Mouse (Mus musculus): Measurements from ENCODE around the gene Smim26.

Smim26 gene

GRCm38 (mm10) chr2:144635644-144636320, 41.9 kb downstream of the Smim26 start:
- DNase-seq (ENCODE audit: low read depth, low spot score), result peak; percentile 62

GRCm38 (mm10) chr2:144637204-144637603, 43.4 kb downstream of the Smim26 start:
- no peak for DNase-seq (ENCODE audit: low read depth, low spot score)

GRCm38 (mm10) chr2:144637671-144638395, 44.0 kb downstream of the Smim26 start:
- no peak for DNase-seq (ENCODE audit: low read depth, low spot score)

GRCm38 (mm10) chr2:144638719-144639118, 44.9 kb downstream of the Smim26 start:
- DNase-seq (ENCODE audit: low read depth, low spot score), result no peak

GRCm38 (mm10) chr2:144640101-144640500, 46.2 kb downstream of the Smim26 start:
- no peak for DNase-seq (ENCODE audit: low read depth, low spot score)

- DNase-seq (ENCODE audit: low read depth, low spot score), result no peak
Observed at GRCm38 (mm10) chr2:144641991-144642390, 48.1 kb downstream of the Smim26 start.

All from forelimb bud, embryonic 11.5 days (tissue).